Mouse (Mus musculus): ENCODE data around the gene Gm525. TPM values are rescaled to one million over a fixed set of nuclear protein-coding genes. Genes with fewer than 3 reads are reported as not detected.

The Gm525 gene
- total and polyA plus RNA-seq, 3 experiments: not detected

DNA sequence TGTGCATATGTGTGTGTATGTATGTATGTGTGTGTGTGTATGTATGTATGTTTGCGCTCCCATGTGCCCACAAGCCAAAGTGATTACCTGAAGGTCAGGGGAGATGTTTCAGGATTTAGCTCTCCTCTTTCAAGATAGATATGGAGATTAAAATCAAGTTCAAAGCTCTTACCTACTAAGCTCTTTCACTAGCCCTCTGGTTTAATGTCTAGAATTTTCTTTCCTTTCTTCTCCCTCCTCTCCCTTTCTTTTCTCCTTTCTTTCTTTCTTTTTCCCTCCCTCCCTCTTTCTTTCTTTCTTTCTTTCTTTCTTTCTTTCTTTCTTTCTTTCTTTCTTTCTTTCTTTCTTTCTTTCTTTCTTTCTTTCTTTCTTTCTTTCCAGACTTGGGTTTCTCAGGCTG is 6.9 kb upstream of the Gm525 start, which contains the start of gene Dgke:
TSS of gene Dgke (minus strand) at position 101 of the 400 bp plus-strand sequence.
- Histone ChIP-seq H3K79me2 (ENCODE audit: control insufficient read depth, insufficient read depth, low read length, poor library complexity) (no peaks in the 10 kb centered on the region), H3K27ac (ENCODE audit: control insufficient read depth, low read depth, low read length) (no peak within 1 kb of the TSS), H3K9ac (ENCODE audit: control insufficient read depth, low read depth, low read length, poor library complexity, severe bottlenecking) (no peak within 1 kb of the TSS), H3K4me1 (ENCODE audit: control insufficient read depth in 1 of 2, insufficient read depth in 2 of 2, low read length in 2 of 2) (no peaks in the 10 kb centered on the region), H3K4me3 (ENCODE audit: control insufficient read depth in 1 of 2, insufficient read depth in 1 of 2, low read depth in 2 of 2, low read length in 2 of 2) (no peak within 1 kb of the TSS), H3K27me3 (ENCODE audit: control insufficient read depth in 1 of 2, insufficient read depth in 2 of 2, low read length in 2 of 2) (no peaks in the 10 kb centered on the region), H3K9me3 (replicated peaks; ENCODE audit: insufficient read depth, low read length) (no peaks in the 10 kb centered on the region), H3K36me3 (ENCODE audit: control insufficient read depth in 1 of 2, insufficient read depth in 2 of 2, low read length in 2 of 2) (peaks cover 0 to 6% of the 10 kb centered on the region in 2 experiments; a peak in 2 of 4 replicates)
- no peak for DNase-seq (ENCODE audit: low read depth, low spot score)
- TF ChIP-seq SMC3 (IDR thresholded peaks at IDR 0.05; ENCODE audit: low read depth, low read length): no peak
- TF ChIP-seq HCFC1 (IDR thresholded peaks at IDR 0.05; ENCODE audit: low read depth, low read length): no peak
- no peak for TF ChIP-seq USF2 (IDR thresholded peaks at IDR 0.05; ENCODE audit: borderline replicate concordance in 1 of 2, insufficient read depth in 1 of 2, low read depth in 1 of 2, low read length in 2 of 2)
- no peak for TF ChIP-seq RCOR1 (IDR thresholded peaks at IDR 0.05; ENCODE audit: low read depth, low read length)
- TF ChIP-seq MAX (IDR thresholded peaks at IDR 0.05; ENCODE audit: low read length): no peak
- TF ChIP-seq CHD1 (IDR thresholded peaks at IDR 0.05; ENCODE audit: low read depth, low read length): no peak
- TF ChIP-seq MYB (IDR thresholded peaks at IDR 0.05; ENCODE audit: low read depth, low read length): no peak
- no peak for TF ChIP-seq ZKSCAN1 (IDR thresholded peaks at IDR 0.05; ENCODE audit: low read depth, low read length)

GRCm38 (mm10) chr11:89067301-89067822 is 6.3 kb upstream of the Gm525 start:
- no peak for TF ChIP-seq POLR2AphosphoS5 (IDR thresholded peaks at IDR 0.05; ENCODE audit: borderline replicate concordance, low read depth, low read length)
- no peak for TF ChIP-seq KAT2A (conservative IDR thresholded peaks at IDR 0.05; ENCODE audit: low read depth, low read length)
- no peak for TF ChIP-seq CHD1 (IDR thresholded peaks at IDR 0.05; ENCODE audit: low read depth, low read length)
- no peak for TF ChIP-seq ZC3H11A (IDR thresholded peaks at IDR 0.05; ENCODE audit: low read depth, low read length)
- TF ChIP-seq MEF2A (IDR thresholded peaks at IDR 0.05; ENCODE audit: extremely low read depth, insufficient replicate concordance, low read depth, low read length, poor library complexity, severe bottlenecking): no peak
- no peak for TF ChIP-seq TCF12 (IDR thresholded peaks at IDR 0.05; ENCODE audit: low read depth, low read length)
- TF ChIP-seq BHLHE40 (IDR thresholded peaks at IDR 0.05; ENCODE audit: borderline replicate concordance, low read depth, low read length): no peak
- no peak for TF ChIP-seq MYB (IDR thresholded peaks at IDR 0.05; ENCODE audit: low read depth, low read length)
- TF ChIP-seq USF1 (IDR thresholded peaks at IDR 0.05; ENCODE audit: low read depth, low read length): no peak
- TF ChIP-seq CHD2 (IDR thresholded peaks at IDR 0.05; ENCODE audit: low read length): no peak
- no peak for TF ChIP-seq POLR2A (IDR thresholded peaks at IDR 0.05; ENCODE audit: control insufficient read depth in 1 of 2, insufficient read depth in 1 of 2, low read depth in 1 of 2, low read length in 2 of 2, poor library complexity in 1 of 2)
- no peak overlapping the region for H3K4me3 ChIP-seq (ENCODE audit: control insufficient read depth in 1 of 2, insufficient read depth in 1 of 2, low read depth in 2 of 2, low read length in 2 of 2)
- H3K79me2 ChIP-seq (ENCODE audit: control insufficient read depth, insufficient read depth, low read length, poor library complexity): no peaks in the 10 kb centered on the region
- no peak overlapping the region for H3K9ac ChIP-seq (ENCODE audit: control insufficient read depth, low read depth, low read length, poor library complexity, severe bottlenecking)
- no peaks in the 10 kb centered on the region for H3K9me3 ChIP-seq (replicated peaks; ENCODE audit: insufficient read depth, low read length)
- H3K27me3 ChIP-seq (ENCODE audit: control insufficient read depth in 1 of 2, insufficient read depth in 2 of 2, low read length in 2 of 2): no peaks in the 10 kb centered on the region
- no peaks in the 10 kb centered on the region for H3K4me1 ChIP-seq (ENCODE audit: control insufficient read depth in 1 of 2, insufficient read depth in 2 of 2, low read length in 2 of 2)
- H3K27ac ChIP-seq (ENCODE audit: control insufficient read depth, low read depth, low read length): no peak overlapping the region
- peaks cover 0 to 6% of the 10 kb centered on the region in 2 experiments; a peak in 2 of 4 replicates for H3K36me3 ChIP-seq (ENCODE audit: control insufficient read depth in 1 of 2, insufficient read depth in 2 of 2, low read length in 2 of 2)
- DNase-seq (ENCODE audit: low read depth, low spot score): no peak

All from MEL (cell line).